Mouse (Mus musculus) bone marrow, adult 2 months (tissue): ENCODE results near the gene Zfp809.

Experiments used
- CTCF ChIP-seq: fragments of 200-500 bp; IDR thresholded peaks from 2 replicates; pipeline ENCODE4 v1.5.1; 2011; ENCODE audit warnings: low read length, control low read depth; ENCODE audit not compliant: control insufficient read depth, insufficient read depth
- POLR2A ChIP-seq: fragments of 200-500 bp; IDR thresholded peaks from 2 replicates; pipeline ENCODE4 v1.6.1; 2011; ENCODE audit warnings: low read depth, mild to moderate bottlenecking, control low read depth, low read length, borderline replicate concordance; ENCODE audit not compliant: control insufficient read depth

- no peak for TF ChIP-seq POLR2A
- TF ChIP-seq CTCF, result no peak
Observed at GRCm38 (mm10) chr9:22256579-22256978, 31.1 kb downstream of the Zfp809 start.
